Mouse (Mus musculus) heart, embryonic 14.5 days (tissue): ENCODE measurements around the gene Tmem79. TPM values are rescaled to one million over a fixed set of nuclear protein-coding genes. Genes with fewer than 3 reads are reported as not detected.
A peak's percentile ranks its signal among the peaks of the same experiment; 100 is the strongest.

Experiments
- ATAC-seq: fragments of 200-750 bp; cut with Nextera tagmentation; 2 replicates; pipeline ENCODE4 v1.8.0; 2017; ENCODE audit warnings: low read depth, moderate TSS enrichment; ENCODE audit not compliant: insufficient number of reproducible peaks, insufficient read depth, low FRiP score
- H3K27ac ChIP-seq, 2 experiments: fragments of 200-500 bp in 1 of 2; fragments of 300-500 bp in 1 of 2; sonication (generic) in 1 of 2; replicated peaks in 1 of 2; 2 replicates each; pipeline ENCODE4 v1.5.1; 2012 to 2014; ENCODE audit warnings: low read depth in 2 of 2, low read length in 2 of 2, control low read depth in 1 of 2, mild to moderate bottlenecking in 1 of 2, mixed read lengths in 1 of 2; ENCODE audit not compliant: control insufficient read depth in 1 of 2, insufficient read depth in 1 of 2
- H3K27me3 ChIP-seq: fragments of 300-500 bp; sonication (generic); 2 replicates; pipeline ENCODE4 v1.6.1; 2014; ENCODE audit warnings: mild to moderate bottlenecking, low read length, control low read depth; ENCODE audit not compliant: control insufficient read depth, insufficient read depth
- H3K36me3 ChIP-seq: fragments of 300-500 bp; sonication (generic); 2 replicates; pipeline ENCODE4 v1.6.1; 2014; ENCODE audit warnings: mild to moderate bottlenecking, control low read depth, low read length, mixed read lengths; ENCODE audit not compliant: control insufficient read depth, insufficient read depth
- H3K4me1 ChIP-seq, 2 experiments: fragments of 200-500 bp in 1 of 2; fragments of 300-500 bp in 1 of 2; sonication (generic) in 1 of 2; 2 replicates each; pipeline ENCODE4 v1.6.1; 2012 to 2014; ENCODE audit warnings: low read length in 2 of 2, control low read depth in 1 of 2, mixed read lengths in 1 of 2; ENCODE audit not compliant: control insufficient read depth in 2 of 2, insufficient read depth in 2 of 2
- H3K4me2 ChIP-seq: fragments of 300-500 bp; sonication (generic); 2 replicates; pipeline ENCODE4 v1.6.1; 2014; ENCODE audit warnings: mild to moderate bottlenecking, low read length
- H3K4me3 ChIP-seq, 2 experiments: fragments of 200-500 bp in 1 of 2; fragments of 300-500 bp in 1 of 2; sonication (generic) in 1 of 2; 2 replicates each; pipeline ENCODE4 v1.5.1; 2012 to 2014; ENCODE audit warnings: low read length in 2 of 2, mild to moderate bottlenecking in 2 of 2, control low read depth in 1 of 2, low read depth in 1 of 2, moderate library complexity in 1 of 2; ENCODE audit not compliant: control insufficient read depth in 1 of 2, insufficient read depth in 1 of 2
- H3K9ac ChIP-seq: fragments of 300-500 bp; sonication (generic); 2 replicates; pipeline ENCODE4 v1.6.1; 2014; ENCODE audit warnings: mild to moderate bottlenecking, low read length
- H3K9me3 ChIP-seq: fragments of 300-500 bp; sonication (generic); 2 replicates; pipeline ENCODE4 v1.6.1; 2016; ENCODE audit warnings: low read length, control low read depth; ENCODE audit not compliant: control insufficient read depth
- WGBS: fragments of 180-500 bp; shearing (Covaris S2); extraction: QIAGEN DNeasy Blood & Tissue Kit; methylation state at CpG from one replicate; pipeline ENCODE4 v1.1.7; 2014; 5-methylcytosine and 5-hydroxymethylcytosine counted together
- polyA plus RNA-seq: library from polyadenylated mRNA; unstranded; fragments of >200 nt; fragmentation: Nextera tagmentation; extraction: Ambion mirVana; gene quantifications from 2 replicates; pipeline ENCODE4 v1.2.1, GENCODE M21; 2014

Tmem79 gene
- polyA plus RNA-seq, 1 experiment from 2014 or later = 1.1 TPM

DNA sequence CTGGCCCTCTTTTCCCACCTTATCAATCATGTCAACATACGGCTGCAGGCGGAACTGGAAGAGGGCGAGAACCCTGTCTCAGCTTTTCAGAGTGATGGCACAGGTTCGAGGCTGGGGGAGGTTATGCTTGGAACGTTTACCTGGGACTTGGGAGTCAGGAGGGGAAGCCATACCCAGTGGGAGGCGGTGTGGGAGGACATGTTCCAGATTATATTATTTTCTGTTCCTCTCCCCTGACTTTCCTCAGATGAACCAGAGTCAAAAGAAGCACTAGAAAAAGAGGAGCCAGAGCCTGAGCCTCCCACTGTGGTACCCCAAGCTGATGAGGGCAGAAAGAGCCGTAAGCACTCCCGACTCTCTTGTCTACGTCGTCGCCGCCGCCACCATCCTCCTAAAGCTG, 14.8 kb upstream of the Tmem79 start:
- WGBS = 62% methylated on average over 13 of the region's 13 CpGs
- no peak overlapping the region for H3K9ac ChIP-seq
- no peak overlapping the region for H3K4me3 ChIP-seq
- no peak overlapping the region for H3K4me2 ChIP-seq
- H3K27me3 ChIP-seq = no peaks in the 10 kb centered on the region
- no peak overlapping the region for H3K27ac ChIP-seq
- ATAC-seq = no peak
- peaks cover 100% of the 10 kb centered on the region for H3K36me3 ChIP-seq
- H3K4me1 ChIP-seq = no peaks in the 10 kb centered on the region
- no peaks in the 10 kb centered on the region for H3K9me3 ChIP-seq

DNA sequence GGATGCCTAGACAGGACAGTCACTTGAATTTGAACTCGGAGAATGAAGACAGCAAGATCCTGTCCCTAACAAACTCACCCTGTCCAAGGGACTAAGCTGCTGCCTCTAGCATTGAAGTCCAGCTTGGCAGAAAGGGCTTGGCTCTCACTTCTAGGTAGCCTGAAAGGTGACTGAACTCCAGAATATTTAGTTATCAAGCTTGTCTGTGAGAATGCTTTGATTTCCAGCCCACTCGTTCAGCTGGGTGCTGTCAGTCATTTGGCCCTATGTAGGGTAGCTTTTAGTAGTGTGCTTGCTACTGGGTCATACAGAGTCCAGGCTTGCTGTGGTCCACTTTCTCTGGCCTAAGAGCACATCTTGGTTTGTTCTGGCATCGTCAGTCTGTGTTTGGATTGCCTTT, 3.1 kb upstream of the Tmem79 start:
- ATAC-seq = no peak
- Histone ChIP-seq H3K4me3 (no peak overlapping the region), H3K27ac (no peak overlapping the region), H3K36me3 (peaks cover 34% of the 10 kb centered on the region), H3K9ac (0 out of 2 replicates have a peak overlapping the region, but pooled peaks have one; percentile 42), H3K4me1 (peaks cover 11 to 26% of the 10 kb centered on the region in 2 experiments), H3K27me3 (no peaks in the 10 kb centered on the region), H3K4me2 (peak overlapping the region; percentile 4; the same call in 1 of the 2 replicates), H3K9me3 (no peaks in the 10 kb centered on the region)
- 63% methylated on average over 3 of the region's 3 CpGs for WGBS

DNA sequence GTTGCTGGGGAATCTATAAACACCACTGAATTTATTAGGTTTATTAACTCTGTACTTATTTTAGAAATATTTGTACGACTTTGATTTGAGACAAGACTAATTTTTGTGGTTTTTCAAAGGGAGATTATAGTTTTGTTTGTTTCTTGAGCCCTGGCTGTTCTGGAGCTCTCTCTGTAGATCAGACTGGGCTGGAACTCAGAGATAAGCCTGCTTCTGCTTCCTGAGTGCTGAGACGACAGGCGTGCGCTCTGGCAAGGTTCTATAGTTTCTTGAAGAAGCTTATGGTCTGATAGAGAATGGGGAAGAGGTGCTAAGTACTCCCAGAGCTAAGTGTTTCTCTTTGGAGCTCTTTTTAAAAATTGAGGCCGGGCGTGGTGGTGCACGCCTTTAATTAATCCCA, 2.4 kb upstream of the Tmem79 start:
- Histone ChIP-seq H3K4me2 (no peak overlapping the region), H3K27ac (no peak overlapping the region), H3K9me3 (no peaks in the 10 kb centered on the region), H3K4me3 (no peak overlapping the region), H3K36me3 (peaks cover 27% of the 10 kb centered on the region), H3K4me1 (peaks cover 11 to 26% of the 10 kb centered on the region in 2 experiments), H3K27me3 (no peaks in the 10 kb centered on the region), H3K9ac (no peak overlapping the region)
- WGBS = 76% methylated on average over 7 of the region's 7 CpGs
- no peak for ATAC-seq

- WGBS = 52% methylated on average over 11 of the region's 11 CpGs
- Histone ChIP-seq H3K9ac (peak overlapping the region; percentile 49), H3K27ac (peak overlapping the region; percentile 64 to 96), H3K9me3 (no peaks in the 10 kb centered on the region), H3K27me3 (no peaks in the 10 kb centered on the region), H3K4me2 (peak overlapping the region; percentile 62), H3K36me3 (peaks cover 19% of the 10 kb centered on the region), H3K4me1 (peaks cover 11 to 26% of the 10 kb centered on the region in 2 experiments), H3K4me3 (peak overlapping the region; percentile 4 to 82; a peak in 3 of 4 replicates)
- ATAC-seq = no peak
Observed at GRCm38 (mm10) chr3:88337367-88338020, 1.5 kb upstream of the Tmem79 start.

DNA sequence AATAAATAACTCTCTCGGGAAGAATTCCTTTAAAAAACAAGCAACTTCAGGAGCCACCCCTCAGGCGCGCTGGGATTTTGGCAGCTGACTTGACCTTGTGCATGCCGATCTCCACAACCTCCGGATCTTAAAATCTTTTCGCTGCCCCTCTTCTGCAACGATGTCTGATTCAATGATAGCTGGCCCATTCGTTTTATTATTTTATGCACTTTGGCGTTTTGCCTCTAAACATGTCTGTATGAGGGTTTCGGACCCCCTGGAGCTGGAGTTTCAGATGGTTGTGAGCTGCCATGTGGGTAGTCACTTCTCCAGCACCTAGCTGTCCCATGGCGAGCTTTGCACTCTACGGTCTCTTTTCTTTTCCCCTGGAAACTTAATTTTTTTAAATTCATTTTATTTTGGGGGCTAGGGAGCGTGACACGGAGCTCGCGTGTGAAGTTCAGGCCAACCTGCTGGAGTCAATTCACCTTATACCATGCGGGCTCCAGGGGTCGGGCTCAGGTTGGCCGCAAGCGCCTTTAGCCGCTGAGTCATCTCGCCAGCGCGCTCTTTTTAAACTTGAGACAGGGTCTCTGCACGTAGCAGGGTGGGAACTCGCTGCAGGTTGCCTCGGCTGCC, 403 bp downstream of the Tmem79 start:
- H3K27ac ChIP-seq = peak overlapping the region; percentile 96 to 97
- no peaks in the 10 kb centered on the region for H3K27me3 ChIP-seq
- peaks cover 11 to 26% of the 10 kb centered on the region in 2 experiments for H3K4me1 ChIP-seq
- H3K9ac ChIP-seq = peak overlapping the region; percentile 93
- H3K4me3 ChIP-seq = peak overlapping the region; percentile 82 to 93
- no peaks in the 10 kb centered on the region for H3K9me3 ChIP-seq
- peaks cover under 1% of the 10 kb centered on the region; the same call in 1 of the 2 replicates for H3K36me3 ChIP-seq
- peak; percentile 37 for ATAC-seq
- WGBS = under 1% methylated on average over 27 of the region's 27 CpGs
- H3K4me2 ChIP-seq = peak overlapping the region; percentile 87

DNA sequence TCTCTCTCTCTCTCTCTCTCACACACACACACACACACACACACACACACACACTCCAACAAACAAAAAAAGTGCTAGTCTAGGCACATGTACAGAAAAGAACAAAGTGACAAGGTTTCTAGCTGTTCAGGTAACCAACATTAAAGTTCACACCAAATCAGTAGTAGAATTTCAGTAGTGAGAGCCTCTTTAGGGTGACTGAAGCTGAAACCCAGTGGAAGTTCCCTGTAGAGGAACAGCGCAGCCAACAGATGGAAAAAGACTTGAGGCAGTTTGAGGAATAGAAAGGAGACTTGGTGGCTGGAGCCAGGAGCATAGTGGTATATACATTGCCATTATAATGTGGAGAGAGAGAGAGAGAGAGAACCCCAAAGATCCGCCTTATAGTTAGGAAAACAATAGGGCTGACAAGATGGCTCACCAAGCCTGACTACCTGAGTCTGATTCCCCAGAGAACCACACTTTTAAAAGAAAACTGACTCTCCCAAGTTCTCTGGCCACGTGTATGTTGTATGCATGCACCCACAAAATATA, 979 bp downstream of the Tmem79 start:
- ATAC-seq = no peak
- Histone ChIP-seq H3K9me3 (no peaks in the 10 kb centered on the region), H3K27me3 (no peaks in the 10 kb centered on the region), H3K4me2 (peak overlapping the region; percentile 87), H3K9ac (peak overlapping the region; percentile 93), H3K4me1 (peaks cover 11 to 26% of the 10 kb centered on the region in 2 experiments), H3K27ac (peak overlapping the region; percentile 96 to 97; a peak in 3 of 4 replicates), H3K36me3 (no peaks in the 10 kb centered on the region), H3K4me3 (peak overlapping the region; percentile 82 to 93)
- 36% methylated on average over 3 of the region's 3 CpGs for WGBS

GRCm38 (mm10) chr3:88334029-88334658, 1.8 kb downstream of the Tmem79 start:
- no peak overlapping the region for H3K4me3 ChIP-seq
- H3K9me3 ChIP-seq = no peaks in the 10 kb centered on the region
- peaks cover 6% of the 10 kb centered on the region for H3K36me3 ChIP-seq
- no peaks in the 10 kb centered on the region for H3K27me3 ChIP-seq
- no peak overlapping the region for H3K9ac ChIP-seq
- no peak overlapping the region for H3K4me2 ChIP-seq
- no peak for ATAC-seq
- WGBS = 50% methylated on average over 12 of the region's 12 CpGs
- H3K4me1 ChIP-seq = peaks cover 11 to 24% of the 10 kb centered on the region in 2 experiments
- no peak overlapping the region for H3K27ac ChIP-seq
